ENCODE assay signal across 8 mouse cellular contexts in genomic region chr8:120265471-120265870, GRCm38 (mm10). TPM values are rescaled to one million over a fixed set of nuclear protein-coding genes. Genes with fewer than 3 reads are reported as not detected.
DNase-seq lines count a peak whose midpoint lies in the region; ATAC-seq lines count a peak whose summit lies in the region.

No protein-coding gene starts in this region.

- no peaks in the 10 kb centered on the region for H3K9me3 ChIP-seq in forebrain, embryonic 12.5 days
- H3K9me3 ChIP-seq in stomach, embryonic 15.5 days = no peaks in the 10 kb centered on the region

- peak overlapping the region; percentile 42 for H3K9ac ChIP-seq in forebrain, embryonic 12.5 days
- H3K9ac ChIP-seq in stomach, embryonic 15.5 days = no peak overlapping the region

- peak; percentile 55 for ATAC-seq in forebrain, embryonic 12.5 days (ENCODE audit: low FRiP score)
- peak; percentile 27 for ATAC-seq in stomach, embryonic 15.5 days (ENCODE audit: insufficient read depth, low FRiP score, low read depth)

- peak overlapping the region; percentile 43; the same call in 1 of the 2 replicates for H3K4me2 ChIP-seq in forebrain, embryonic 12.5 days
- peak overlapping the region; percentile 50 for H3K4me2 ChIP-seq in stomach, embryonic 15.5 days

- intact Hi-C loops in heart, postnatal 10 days (cut with DNase I) = loop anchor here (2.0 kb wide), 1 partner anchor 35 kb away; no protein-coding TSS in a partner anchor

- H3K4me3 ChIP-seq in forebrain, embryonic 12.5 days (replicated peaks) = no peak overlapping the region
- no peak overlapping the region for H3K4me3 ChIP-seq in stomach, embryonic 15.5 days (replicated peaks)

- H3K27ac ChIP-seq in forebrain, embryonic 12.5 days = peak overlapping the region; percentile 94
- H3K27ac ChIP-seq in stomach, embryonic 15.5 days = peak overlapping the region; percentile 91

- H3K27me3 ChIP-seq in forebrain, embryonic 12.5 days = peaks cover 18% of the 10 kb centered on the region; the same call in 1 of the 2 replicates
- no peaks in the 10 kb centered on the region for H3K27me3 ChIP-seq in stomach, embryonic 15.5 days (replicated peaks)

- DNase-seq in layer of hippocampus, adult 9-11 months = peak; percentile 73
- DNase-seq in layer of hippocampus, postnatal 10 days (ENCODE audit: low spot score in 2 of 2) = no peak
- DNase-seq in heart, postnatal 10 days = peak; percentile 84 to 85
- DNase-seq in kidney, postnatal 25 days = peak; percentile 82 to 91
- peak; percentile 87 for DNase-seq in lung, postnatal 36 days
- DNase-seq in cerebellum, adult 8-10 months = no peak

- H3K4me1 ChIP-seq in forebrain, embryonic 12.5 days = peaks cover 84% of the 10 kb centered on the region
- peaks cover 79% of the 10 kb centered on the region for H3K4me1 ChIP-seq in stomach, embryonic 15.5 days

- H3K36me3 ChIP-seq in forebrain, embryonic 12.5 days (replicated peaks) = no peaks in the 10 kb centered on the region
- no peaks in the 10 kb centered on the region for H3K36me3 ChIP-seq in stomach, embryonic 15.5 days

- 5% methylated on average over 4 of the region's 4 CpGs for WGBS in forebrain, embryonic 12.5 days
- WGBS in stomach, embryonic 15.5 days = 14% methylated on average over 4 of the region's 4 CpGs

RNA-seq across cellular contexts. Expression of gene Gse1, which starts 37.2 kb away (rescaled TPM):
- 10 to 100 TPM; 65.0 to 79.3 TPM for total RNA-seq in layer of hippocampus, postnatal 10 days (2021)
- 20.4 and 27.0 TPM in 2 replicates for polyA plus RNA-seq in forebrain, embryonic 12.5 days (2016; fragmentation: Nextera tagmentation; extraction: Ambion mirVana)
- 10 to 100 TPM; 32.6 to 34.6 TPM for total RNA-seq in heart, postnatal 10 days (2021)
- 9.6 and 10.8 TPM in 2 replicates for polyA plus RNA-seq in stomach, embryonic 15.5 days (2015; fragmentation: Nextera tagmentation; extraction: Ambion mirVana)

Comparison
In these comparisons a context has a peak if more than half of its experiments do, and no peak if none do; other contexts are left out.
1. DNase-seq: peak in layer of hippocampus, adult 9-11 months (single experiment), heart, postnatal 10 days (2 of 2), kidney, postnatal 25 days (2 of 2) and lung, postnatal 36 days (single experiment); none in layer of hippocampus, postnatal 10 days (0 of 2) and cerebellum, adult 8-10 months (single experiment).